Mouse (Mus musculus) embryonic facial prominence, embryonic 13.5 days (tissue): Measurements from ENCODE around the gene Prr5l. TPM values are rescaled to one million over a fixed set of nuclear protein-coding genes. Genes with fewer than 3 reads are reported as not detected.
"Not testable (repeated sequence)": the region's sequence is repeated elsewhere in the genome, so short reads cannot be mapped to it uniquely, and the experiment has no call there.

Source experiments
- ATAC-seq: fragments of 200-750 bp; cut with Nextera tagmentation; 2 replicates; pipeline ENCODE4 v1.8.0; 2017; ENCODE audit warnings: low read depth; ENCODE audit not compliant: insufficient number of reproducible peaks, insufficient read depth, low FRiP score, low TSS enrichment
- H3K27ac ChIP-seq: fragments of 300-500 bp; sonication (generic); 2 replicates; pipeline ENCODE4 v1.5.1; 2015; ENCODE audit warnings: moderate library complexity, mild to moderate bottlenecking, inconsistent platforms
- H3K27me3 ChIP-seq: fragments of 300-500 bp; sonication (generic); 2 replicates; pipeline ENCODE4 v1.6.1; 2015; ENCODE audit warnings: mild to moderate bottlenecking, inconsistent platforms
- H3K36me3 ChIP-seq: fragments of 300-500 bp; sonication (generic); 2 replicates; pipeline ENCODE4 v1.6.1; 2015; ENCODE audit warnings: mild to moderate bottlenecking, inconsistent platforms
- H3K4me1 ChIP-seq: fragments of 300-500 bp; sonication (generic); 2 replicates; pipeline ENCODE4 v1.6.1; 2015; ENCODE audit warnings: inconsistent platforms
- H3K4me2 ChIP-seq: fragments of 300-500 bp; sonication (generic); 2 replicates; pipeline ENCODE4 v1.6.1; 2015; ENCODE audit warnings: moderate library complexity, mild to moderate bottlenecking, inconsistent platforms
- H3K4me3 ChIP-seq: fragments of 300-500 bp; sonication (generic); 2 replicates; pipeline ENCODE4 v1.5.1; 2015; ENCODE audit warnings: mild to moderate bottlenecking, inconsistent platforms
- H3K9ac ChIP-seq: fragments of 300-500 bp; sonication (generic); 2 replicates; pipeline ENCODE4 v1.6.1; 2015; ENCODE audit warnings: mild to moderate bottlenecking, inconsistent platforms
- H3K9me3 ChIP-seq: fragments of 300-500 bp; sonication (generic); 2 replicates; pipeline ENCODE4 v1.6.1; 2016; ENCODE audit warnings: inconsistent platforms
- WGBS: fragments of 180-500 bp; shearing (Covaris S2); methylation state at CpG from one replicate; pipeline ENCODE4 v1.1.7; 2015; ENCODE audit warnings: mixed read lengths; 5-methylcytosine and 5-hydroxymethylcytosine counted together
- polyA plus RNA-seq: library from polyadenylated mRNA; unstranded; fragments of >200 nt; fragmentation: Nextera tagmentation; extraction: Ambion mirVana; gene quantifications from 2 replicates; pipeline ENCODE4 v1.2.1, GENCODE M21; 2015

Prr5l gene
- polyA plus RNA-seq, 1 experiment from 2014 or later: 34.1 TPM

- Histone ChIP-seq H3K9me3 (no peaks in the 10 kb centered on the region), H3K27me3 (no peaks in the 10 kb centered on the region), H3K4me1 (peaks cover 64% of the 10 kb centered on the region), H3K27ac (peak overlapping the region; percentile 74), H3K9ac (peak overlapping the region; percentile 52), H3K4me2 (peak overlapping the region; percentile 49), H3K36me3 (no peaks in the 10 kb centered on the region), H3K4me3 (0 out of 2 replicates have a peak overlapping the region, but pooled peaks have one; percentile 4)
- 4% methylated on average over 11 of the region's 11 CpGs for WGBS
- no peak for ATAC-seq
Observed at GRCm38 (mm10) chr2:101754939-101755555, 127.8 kb downstream of the Prr5l start.

- H3K4me1 ChIP-seq: peaks cover 61% of the 10 kb centered on the region
- H3K9ac ChIP-seq: no peak overlapping the region
- no peaks in the 10 kb centered on the region for H3K36me3 ChIP-seq
- ATAC-seq: no peak
- no peaks in the 10 kb centered on the region for H3K9me3 ChIP-seq
- no peaks in the 10 kb centered on the region for H3K27me3 ChIP-seq
- H3K4me3 ChIP-seq: no peak overlapping the region
- peak overlapping the region; percentile 49; the same call in 1 of the 2 replicates for H3K4me2 ChIP-seq
- 12% methylated on average over 4 of the region's 4 CpGs for WGBS
- H3K27ac ChIP-seq: peak overlapping the region; percentile 58
Observed at GRCm38 (mm10) chr2:101754428-101754827, 128.4 kb downstream of the Prr5l start.

GRCm38 (mm10) chr2:101752979-101753378 lies 129.8 kb downstream of the Prr5l start:
- Histone ChIP-seq H3K9me3 (no peaks in the 10 kb centered on the region), H3K4me3 (no peak overlapping the region), H3K27ac (no peak overlapping the region), H3K9ac (no peak overlapping the region), H3K36me3 (no peaks in the 10 kb centered on the region), H3K4me2 (no peak overlapping the region), H3K4me1 (peaks cover 61% of the 10 kb centered on the region), H3K27me3 (no peaks in the 10 kb centered on the region)
- 96% methylated on average over 6 of the region's 6 CpGs for WGBS
- ATAC-seq: no peak

- Histone ChIP-seq H3K4me1 (peaks cover 57% of the 10 kb centered on the region), H3K9me3 (no peaks in the 10 kb centered on the region), H3K27me3 (no peaks in the 10 kb centered on the region), H3K9ac (no peak overlapping the region), H3K4me2 (no peak overlapping the region), H3K27ac (no peak overlapping the region), H3K4me3 (no peak overlapping the region), H3K36me3 (no peaks in the 10 kb centered on the region)
- WGBS: 77% methylated on average over 7 of the region's 7 CpGs
- no peak for ATAC-seq
Observed at GRCm38 (mm10) chr2:101752402-101752801, 130.4 kb downstream of the Prr5l start.

- H3K4me3 ChIP-seq: no peak overlapping the region
- H3K9ac ChIP-seq: no peak overlapping the region
- H3K27ac ChIP-seq: peak overlapping the region; percentile 71
- no peak overlapping the region for H3K4me2 ChIP-seq
- H3K27me3 ChIP-seq: no peaks in the 10 kb centered on the region
- peak; percentile 86 for ATAC-seq
- H3K9me3 ChIP-seq: no peaks in the 10 kb centered on the region
- H3K36me3 ChIP-seq: 0 out of 2 replicates have a peak, but pooled peaks cover under 1% of the 10 kb centered on the region
- WGBS: 12% methylated on average over 4 of the region's 4 CpGs
- H3K4me1 ChIP-seq: peaks cover 56% of the 10 kb centered on the region
Observed at GRCm38 (mm10) chr2:101751236-101751922, 131.4 kb downstream of the Prr5l start.

GRCm38 (mm10) chr2:101746537-101746936 lies 136.3 kb downstream of the Prr5l start:
- 83% methylated on average over 7 of the region's 7 CpGs for WGBS
- H3K27me3 ChIP-seq: no peaks in the 10 kb centered on the region
- H3K27ac ChIP-seq: no peak overlapping the region

GRCm38 (mm10) chr2:101745656-101746055 lies 137.2 kb downstream of the Prr5l start:
- H3K4me3 ChIP-seq, H3K9ac ChIP-seq, ATAC-seq, H3K4me1 ChIP-seq, H3K4me2 ChIP-seq, H3K27me3 ChIP-seq, H3K27ac ChIP-seq, H3K9me3 ChIP-seq: not testable (repeated sequence)
- H3K36me3 ChIP-seq: peaks cover 11% of the 10 kb centered on the region; the same call in 1 of the 2 replicates
- WGBS: 78% methylated on average over 2 of the region's 2 CpGs

More at GRCm38 (mm10) chr2:101746537-101746936, 136.3 kb downstream of the Prr5l start:
- Histone ChIP-seq H3K4me2 (no peak overlapping the region), H3K9me3 (no peaks in the 10 kb centered on the region), H3K36me3 (peaks cover 11% of the 10 kb centered on the region; the same call in 1 of the 2 replicates), H3K9ac (no peak overlapping the region), H3K4me1 (peaks cover 16% of the 10 kb centered on the region), H3K4me3 (no peak overlapping the region)
- no peak for ATAC-seq

- peaks cover 16% of the 10 kb centered on the region; the same call in 1 of the 2 replicates for H3K36me3 ChIP-seq
- 85% methylated on average over 7 of the region's 7 CpGs for WGBS
- no peak for ATAC-seq
- no peaks in the 10 kb centered on the region for H3K27me3 ChIP-seq
- no peaks in the 10 kb centered on the region for H3K9me3 ChIP-seq
- H3K4me1 ChIP-seq: peaks cover 12% of the 10 kb centered on the region; the same call in 1 of the 2 replicates
- no peak overlapping the region for H3K9ac ChIP-seq
- H3K27ac ChIP-seq: no peak overlapping the region
- no peak overlapping the region for H3K4me3 ChIP-seq
- H3K4me2 ChIP-seq: no peak overlapping the region
Observed at GRCm38 (mm10) chr2:101742072-101742860, 140.6 kb downstream of the Prr5l start.

GRCm38 (mm10) chr2:101741653-101742052 lies 141.2 kb downstream of the Prr5l start:
- Histone ChIP-seq H3K36me3 (peaks cover 16% of the 10 kb centered on the region; the same call in 1 of the 2 replicates), H3K9me3 (no peaks in the 10 kb centered on the region), H3K4me2 (no peak overlapping the region), H3K9ac (no peak overlapping the region), H3K4me3 (no peak overlapping the region), H3K4me1 (peaks cover 12% of the 10 kb centered on the region; the same call in 1 of the 2 replicates), H3K27ac (no peak overlapping the region), H3K27me3 (no peaks in the 10 kb centered on the region)
- no peak for ATAC-seq
- 73% methylated on average over 8 of the region's 8 CpGs for WGBS

- ATAC-seq: no peak
Observed at GRCm38 (mm10) chr2:101739914-101740313, 142.9 kb downstream of the Prr5l start.

GRCm38 (mm10) chr2:101733564-101733963 lies 149.3 kb downstream of the Prr5l start:
- no peak overlapping the region for H3K4me2 ChIP-seq
- H3K4me1 ChIP-seq: peaks cover 19% of the 10 kb centered on the region
- H3K27me3 ChIP-seq: no peaks in the 10 kb centered on the region
- H3K27ac ChIP-seq: no peak overlapping the region
- ATAC-seq: no peak
- no peak overlapping the region for H3K9ac ChIP-seq
- no peak overlapping the region for H3K4me3 ChIP-seq
- no peaks in the 10 kb centered on the region for H3K9me3 ChIP-seq
- H3K36me3 ChIP-seq: peaks cover 45% of the 10 kb centered on the region
- WGBS: 87% methylated on average over 3 of the region's 3 CpGs

More at GRCm38 (mm10) chr2:101739914-101740313, 142.9 kb downstream of the Prr5l start:
- peaks cover 12% of the 10 kb centered on the region; the same call in 1 of the 2 replicates for H3K4me1 ChIP-seq
- H3K27me3 ChIP-seq: no peaks in the 10 kb centered on the region
- no peak overlapping the region for H3K9ac ChIP-seq
- no peaks in the 10 kb centered on the region for H3K9me3 ChIP-seq
- peaks cover 9% of the 10 kb centered on the region; the same call in 1 of the 2 replicates for H3K36me3 ChIP-seq
- WGBS: 64% methylated on average over 5 of the region's 5 CpGs
- no peak overlapping the region for H3K4me3 ChIP-seq
- no peak overlapping the region for H3K4me2 ChIP-seq
- H3K27ac ChIP-seq: no peak overlapping the region
